Mouse (Mus musculus): ENCODE measurements around the gene Bsn. TPM values are rescaled to one million over a fixed set of nuclear protein-coding genes. Genes with fewer than 3 reads are reported as not detected.

Gene Bsn
- total RNA-seq, 2 experiments from 2014 or later: 0.03 TPM; not detected in 1

GRCm38 (mm10) chr9:108132373-108132772 is 57.8 kb downstream of the Bsn start:
- intact Hi-C loops (cut with DNase I): no loop called here

DNA sequence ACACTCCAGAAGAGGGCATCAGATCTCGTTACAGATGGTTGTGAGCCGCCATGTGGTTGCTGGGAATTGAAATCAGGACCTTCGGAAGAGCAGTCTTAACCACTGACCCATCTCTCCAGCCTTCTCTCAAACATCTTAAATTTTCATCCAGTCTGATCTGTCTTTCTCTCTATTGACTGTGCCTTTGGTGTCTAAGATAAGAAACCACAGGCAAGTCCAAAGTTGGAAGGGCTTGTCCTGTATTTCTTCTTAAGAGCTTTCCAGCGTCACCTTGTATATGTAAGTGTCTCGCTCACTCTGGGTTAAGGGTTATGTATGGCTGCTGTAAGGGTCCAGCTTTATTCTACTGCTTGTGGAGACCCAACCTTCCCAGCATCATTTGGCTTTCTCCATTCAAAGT is 58.7 kb downstream of the Bsn start:
- DNase-seq: no peak
- intact Hi-C loops (cut with DNase I): no loop called here

More at GRCm38 (mm10) chr9:108132373-108132772, 57.8 kb downstream of the Bsn start:
- no peak for DNase-seq

GRCm38 (mm10) chr9:108129042-108129948 is 60.9 kb downstream of the Bsn start:
- intact Hi-C loops (cut with DNase I): loop anchor here (2.0 kb wide), 1 partner anchor 32 kb away; no protein-coding TSS in a partner anchor

GRCm38 (mm10) chr9:108128248-108128647 is 61.9 kb downstream of the Bsn start:
- no peak for DNase-seq
- intact Hi-C loops (cut with DNase I): loop anchor here (2.0 kb wide), 1 partner anchor 31 kb away; no protein-coding TSS in a partner anchor

More at GRCm38 (mm10) chr9:108129042-108129948, 60.9 kb downstream of the Bsn start:
- DNase-seq: no peak

DNA sequence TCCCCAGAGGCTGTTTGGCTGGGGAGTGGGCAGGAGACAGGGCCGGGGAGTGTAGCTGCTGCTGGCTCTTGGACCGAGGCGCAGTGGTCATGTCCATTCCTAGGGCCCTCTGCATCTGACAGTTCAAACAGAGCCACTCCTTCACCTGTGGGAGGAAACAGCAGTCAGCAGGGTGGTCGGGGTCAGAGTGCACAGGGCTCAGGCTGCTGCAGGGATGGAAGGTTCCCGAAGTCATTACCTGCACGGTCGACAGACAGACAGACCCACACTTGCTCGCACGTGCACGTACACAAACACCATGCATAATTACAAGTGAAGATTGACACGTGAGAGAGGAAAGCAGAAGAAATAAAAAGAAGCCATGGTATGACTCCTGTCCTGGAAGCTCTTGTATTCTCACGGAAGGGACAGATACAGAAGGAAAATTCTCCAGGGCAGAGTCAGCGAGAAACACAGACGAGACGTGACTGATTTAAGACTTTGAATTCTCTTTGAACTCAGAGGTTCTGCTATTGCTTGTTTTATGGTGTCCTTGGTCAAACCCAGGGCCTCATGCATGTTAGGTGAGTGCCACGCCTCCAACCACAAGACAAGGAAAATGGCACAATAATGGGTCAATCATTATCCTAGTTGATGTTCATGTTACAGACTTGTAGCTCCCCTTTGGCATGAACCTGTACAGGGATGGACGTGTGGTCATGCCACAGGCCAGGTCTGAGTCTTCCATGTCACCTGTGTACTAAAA is 63.6 kb downstream of the Bsn start:
- intact Hi-C loops (cut with DNase I): no loop called here
- no peak for DNase-seq

GRCm38 (mm10) chr9:108125731-108126130 is 64.5 kb downstream of the Bsn start:
- no peak for DNase-seq
- intact Hi-C loops (cut with DNase I): no loop called here

GRCm38 (mm10) chr9:108123916-108124315 is 66.3 kb downstream of the Bsn start:
- intact Hi-C loops (cut with DNase I): no loop called here
- DNase-seq: no peak

- intact Hi-C loops (cut with DNase I): no loop called here
- DNase-seq: no peak
Measured at GRCm38 (mm10) chr9:108121170-108121969, 68.8 kb downstream of the Bsn start.

DNA sequence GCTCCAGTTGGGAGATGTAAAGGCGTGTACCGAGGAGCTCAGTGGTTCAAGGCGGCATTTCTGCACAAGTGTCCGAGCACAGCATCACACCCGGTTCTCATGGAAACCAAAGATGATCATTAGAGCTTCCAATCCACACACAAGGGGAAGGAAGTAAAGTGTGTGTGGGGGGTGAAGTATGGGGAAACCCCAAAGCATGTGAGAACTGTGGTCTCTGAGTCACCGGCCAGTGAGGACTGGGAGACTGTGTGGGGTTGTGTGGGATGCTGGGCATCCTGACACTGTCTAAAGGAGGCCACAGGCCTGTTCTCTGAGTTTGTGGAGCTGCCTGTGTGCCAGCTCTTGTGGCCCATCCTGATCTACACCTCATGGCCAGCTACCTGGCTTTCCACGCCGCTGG is 69.5 kb downstream of the Bsn start:
- intact Hi-C loops (cut with DNase I): no loop called here
- DNase-seq: no peak

GRCm38 (mm10) chr9:108119891-108120411 is 70.2 kb downstream of the Bsn start:
- peak in 1 of 2 experiments; percentile 15 for DNase-seq
- intact Hi-C loops (cut with DNase I): no loop called here

- no peak for DNase-seq
- intact Hi-C loops (cut with DNase I): no loop called here
Measured at GRCm38 (mm10) chr9:108117143-108117542, 73.0 kb downstream of the Bsn start.

DNA sequence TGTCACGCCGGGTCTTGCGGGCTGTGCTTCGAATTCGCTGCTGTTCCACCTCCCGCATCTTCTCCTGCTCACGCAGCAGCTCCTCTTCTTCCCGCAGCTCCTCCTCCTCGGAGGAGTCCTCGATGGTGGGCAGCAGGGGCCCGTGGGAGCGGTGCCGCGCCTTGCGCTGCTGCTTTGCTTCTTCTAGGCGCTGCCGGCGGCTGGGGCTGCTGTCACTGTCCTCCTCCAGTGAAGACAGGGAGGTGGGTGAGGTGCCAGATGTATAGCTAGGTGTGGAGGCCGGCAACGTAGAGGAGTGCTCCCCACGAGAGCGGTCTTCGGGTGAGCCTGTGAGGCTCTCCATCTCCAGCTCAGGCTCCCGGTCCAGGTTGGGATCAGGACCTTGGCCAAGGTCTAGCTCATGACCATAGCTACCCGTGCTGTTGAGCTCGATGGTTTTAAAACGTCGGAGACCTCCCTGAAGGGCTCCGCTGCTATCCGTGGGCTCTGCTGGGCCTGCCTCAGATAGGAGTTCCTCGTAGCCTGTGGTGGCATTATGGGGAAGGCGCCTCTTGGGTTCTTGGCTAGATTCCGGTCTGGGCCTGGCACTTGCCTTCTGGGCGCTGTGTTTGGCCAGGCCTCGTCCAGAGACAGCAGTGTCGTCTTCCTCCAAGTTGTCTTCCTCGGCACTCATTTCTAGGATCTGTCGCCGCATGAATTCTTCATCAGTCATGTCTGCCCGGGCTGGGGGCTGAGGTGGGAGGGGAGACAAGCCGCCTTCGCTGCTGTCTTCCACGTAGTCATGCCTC is 74.7 kb downstream of the Bsn start:
- intact Hi-C loops (cut with DNase I): no loop called here
- no peak for DNase-seq

DNA sequence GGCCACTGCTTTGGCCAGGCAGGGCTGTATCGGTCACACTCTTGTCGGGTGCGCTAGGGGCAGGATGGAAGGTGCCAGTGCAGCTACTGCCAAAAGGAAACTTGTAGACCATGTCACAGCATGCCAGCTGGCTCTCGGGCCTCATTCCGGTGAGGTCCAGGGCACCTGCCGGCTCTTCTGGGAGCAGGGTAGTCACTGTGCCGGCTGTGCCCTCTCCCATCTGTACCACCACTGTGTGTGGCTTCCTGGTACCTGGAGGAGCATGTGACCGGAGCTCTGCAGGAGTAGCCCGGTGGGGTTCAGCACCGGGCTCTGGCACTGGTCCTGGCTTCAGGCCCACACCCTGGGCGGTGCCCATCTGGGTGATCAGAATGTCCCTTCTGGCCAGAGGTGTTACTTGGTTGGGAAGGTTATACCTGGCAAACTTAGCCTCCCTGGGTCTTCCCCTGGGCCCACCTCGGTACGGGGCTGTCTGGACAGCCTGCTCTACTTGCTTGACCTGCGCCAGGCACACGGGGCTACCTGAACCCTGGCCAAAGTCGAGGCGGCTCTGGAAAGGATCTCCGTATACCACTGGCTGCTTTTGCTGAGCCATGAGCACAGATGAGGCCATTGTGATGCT is 77.4 kb downstream of the Bsn start:
- intact Hi-C loops (cut with DNase I): no loop called here

DNA sequence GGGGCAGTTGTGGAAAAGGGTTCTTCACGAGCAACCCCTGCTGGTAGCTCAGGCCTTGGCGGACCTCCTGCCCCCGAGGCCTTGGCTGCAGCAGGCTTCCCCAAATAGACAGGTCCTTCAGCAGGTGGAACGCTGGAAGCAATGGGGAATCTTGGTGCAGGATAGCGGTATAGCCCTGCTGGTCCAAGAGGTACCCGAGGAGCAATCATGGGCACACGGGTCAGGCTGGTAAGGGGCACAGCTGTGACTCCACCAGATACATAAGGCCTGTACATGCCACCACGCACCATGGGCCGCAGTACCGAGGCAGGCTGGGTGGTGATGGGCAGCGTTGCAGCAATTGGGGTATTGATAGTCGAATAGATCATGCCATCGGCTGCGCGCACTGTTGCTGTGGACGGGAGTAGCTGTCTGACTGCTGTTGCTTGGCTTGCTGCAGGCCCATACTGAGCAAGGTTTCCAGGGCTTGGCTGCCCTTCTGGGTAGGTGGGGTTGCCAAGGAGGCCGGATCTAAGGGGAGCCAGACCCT is 78.5 kb downstream of the Bsn start:
- intact Hi-C loops (cut with DNase I): no loop called here
- no peak for DNase-seq

More for the DNA sequence above, 77.4 kb downstream of the Bsn start:
- DNase-seq: peak; percentile 25 to 28

DNA sequence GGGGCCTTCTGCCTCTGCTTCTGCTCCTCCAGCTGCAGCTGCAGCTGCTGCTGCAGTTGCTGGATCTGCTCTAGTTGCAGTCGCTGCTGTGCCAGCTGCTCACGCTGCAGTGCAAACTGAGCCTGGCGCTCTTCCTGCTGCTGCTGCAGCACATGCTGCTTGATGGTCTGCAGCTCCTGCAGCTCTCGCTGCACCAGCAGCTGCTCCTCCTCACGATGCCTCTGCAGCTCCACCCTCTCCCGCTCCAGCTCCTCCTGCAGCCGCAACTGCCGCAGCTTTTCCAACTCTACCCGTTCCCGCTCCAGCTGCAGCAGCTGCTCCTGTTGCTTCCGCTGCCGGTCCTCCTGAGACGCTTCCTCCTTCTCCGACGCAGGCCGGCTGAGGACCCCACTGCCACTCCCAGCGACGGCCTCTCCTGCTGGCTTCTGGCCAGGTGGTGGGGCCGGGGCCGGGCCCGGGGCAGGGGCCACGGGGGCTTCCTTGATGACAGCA is 79.0 kb downstream of the Bsn start:
- intact Hi-C loops (cut with DNase I): no loop called here
- no peak for DNase-seq

DNA sequence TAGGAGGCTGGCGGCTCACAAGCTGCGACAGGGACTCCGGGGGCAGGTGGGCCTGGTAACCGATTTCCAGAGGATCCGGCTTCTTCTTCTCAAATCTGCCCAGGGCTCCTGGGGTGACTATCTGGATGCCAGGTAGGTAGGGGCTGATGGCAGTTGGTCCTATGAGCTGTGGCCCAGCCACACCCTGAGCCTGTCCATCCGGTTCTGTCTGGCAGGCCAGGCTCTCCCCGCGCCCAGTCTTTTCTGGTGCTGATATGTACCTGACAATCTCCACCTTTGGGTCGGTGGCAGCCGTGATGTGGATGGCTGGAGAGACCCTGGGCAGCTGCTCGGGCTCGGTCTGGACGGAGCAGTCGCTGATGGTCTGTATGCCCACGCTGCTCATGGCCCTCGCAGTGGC is 80.0 kb downstream of the Bsn start:
- no peak for DNase-seq
- intact Hi-C loops (cut with DNase I): no loop called here

DNA sequence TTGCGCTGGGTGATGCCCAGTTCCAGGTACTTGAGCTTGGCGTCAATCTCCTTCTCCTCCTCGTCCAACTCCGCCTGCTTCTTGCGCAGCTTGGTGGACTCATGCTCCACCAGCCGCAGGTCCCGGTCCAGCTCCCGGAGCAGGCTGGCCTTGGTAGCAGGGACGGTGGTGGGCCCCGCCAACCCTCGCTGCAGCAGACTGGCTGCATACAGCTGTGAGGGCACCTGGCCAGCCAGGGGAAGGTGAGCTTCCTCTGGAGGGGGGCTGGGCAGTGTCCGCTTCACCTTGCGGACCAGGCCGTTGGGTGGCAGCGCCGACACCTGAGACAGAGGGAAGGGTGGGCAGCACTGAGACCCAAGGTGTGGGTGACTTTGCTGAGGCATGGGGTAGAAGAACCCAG is 82.3 kb downstream of the Bsn start:
- intact Hi-C loops (cut with DNase I): no loop called here
- no peak for DNase-seq

DNA sequence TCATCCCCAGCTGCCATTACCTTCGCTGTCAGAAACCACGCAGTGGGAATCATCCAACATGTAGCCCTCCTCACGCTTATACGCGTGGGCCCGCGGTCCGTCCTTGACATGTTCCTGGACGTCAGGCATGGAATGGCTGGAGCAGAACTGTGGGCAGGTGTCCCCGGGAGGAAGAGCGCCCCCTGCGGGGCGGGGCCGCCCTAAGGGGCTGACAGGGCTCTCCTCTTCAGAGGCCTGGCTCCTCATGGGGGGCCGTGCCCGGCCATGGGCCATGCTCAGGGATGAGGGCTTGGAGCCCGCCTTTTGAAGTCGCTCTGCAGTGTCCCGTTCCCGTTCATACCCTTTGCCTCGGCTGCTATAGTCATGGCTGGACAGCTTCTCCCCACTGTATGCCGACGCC is 84.1 kb downstream of the Bsn start:
- intact Hi-C loops (cut with DNase I): no loop called here
- no peak for DNase-seq

- DNase-seq: no peak
- intact Hi-C loops (cut with DNase I): no loop called here
Measured at GRCm38 (mm10) chr9:108105549-108105863, 84.7 kb downstream of the Bsn start.

Data from heart, postnatal 36 days (tissue).